In genomic region chr11:80313944-80314343, GRCm38 (mm10) we compare ENCODE assay signal across 19 mouse cellular contexts. TPM values are rescaled to one million over a fixed set of nuclear protein-coding genes. Genes with fewer than 3 reads are reported as not detected.
DNase-seq lines count a peak whose midpoint lies in the region; ATAC-seq and TF ChIP-seq lines count a peak whose summit lies in the region.
"Had no signal": no experiment of that assay in that cellular context is flagged by ENCODE, and none has a peak within 500 bp of the region (broad histone marks: within the 10 kb centered on the region; RNA-seq: fewer than 3 reads in every experiment).

No protein-coding gene starts in this region.

- no peaks in the 10 kb centered on the region for H3K27me3 ChIP-seq in forebrain, embryonic 13.5 days
- no peaks in the 10 kb centered on the region for H3K27me3 ChIP-seq in forebrain, embryonic 16.5 days (replicated peaks; ENCODE audit: control insufficient read depth, insufficient read depth, low read length)
- H3K27me3 ChIP-seq in midbrain, embryonic 10.5 days (ENCODE audit: low read depth, poor library complexity, severe bottlenecking) = 0 out of 2 replicates have a peak, but pooled peaks cover 5% of the 10 kb centered on the region
- H3K27me3 ChIP-seq in midbrain, postnatal 0 days (ENCODE audit: insufficient read depth, low read length) = no peaks in the 10 kb centered on the region
- no peaks in the 10 kb centered on the region for H3K27me3 ChIP-seq in neural tube, embryonic 13.5 days

- 70% methylated on average over 4 of the region's 4 CpGs for WGBS in forebrain, embryonic 13.5 days
- WGBS in forebrain, embryonic 16.5 days = 68% methylated on average over 4 of the region's 4 CpGs
- WGBS in midbrain, embryonic 10.5 days = 83% methylated on average over 4 of the region's 4 CpGs
- 83% methylated on average over 4 of the region's 4 CpGs for WGBS in midbrain, postnatal 0 days
- 61% methylated on average over 4 of the region's 4 CpGs for WGBS in neural tube, embryonic 13.5 days

- no peak for DNase-seq in midbrain, embryonic 10.5 days (ENCODE audit: low spot score)
- DNase-seq in midbrain, postnatal 0 days (ENCODE audit: low spot score) = no peak
- no peak for DNase-seq in neural tube, embryonic 10.5 days (ENCODE audit: extremely low spot score, low spot score)
- DNase-seq in adrenal gland, postnatal 25 days = no peak
- DNase-seq: adrenal gland, adult 2 months; adrenal gland, postnatal 36 days; cerebellum, adult 2 months; cerebellum, postnatal 10 days; gastrocnemius, postnatal 14 days; heart, adult 2 months; heart, postnatal 14 days had no signal

- peak overlapping the region; percentile 94 for H3K27ac ChIP-seq in forebrain, embryonic 13.5 days
- no peak overlapping the region for H3K27ac ChIP-seq in forebrain, embryonic 16.5 days (ENCODE audit: low read length)
- peak overlapping the region; percentile 86 for H3K27ac ChIP-seq in midbrain, embryonic 10.5 days (replicated peaks)
- no peak overlapping the region for H3K27ac ChIP-seq in midbrain, postnatal 0 days (ENCODE audit: low read depth, low read length)
- peak overlapping the region; percentile 90; the same call in 1 of the 2 replicates for H3K27ac ChIP-seq in neural tube, embryonic 13.5 days (replicated peaks)
- H3K27ac ChIP-seq: embryonic facial prominence, embryonic 10.5 days; heart, adult 2 months; heart, embryonic 15.5 days had no signal

- H3K36me3 ChIP-seq in forebrain, embryonic 13.5 days (ENCODE audit: poor library complexity, severe bottlenecking) = peaks cover under 1% of the 10 kb centered on the region; the same call in 1 of the 2 replicates
- no peaks in the 10 kb centered on the region for H3K36me3 ChIP-seq in forebrain, embryonic 16.5 days (ENCODE audit: control insufficient read depth, insufficient read depth)
- H3K36me3 ChIP-seq in midbrain, embryonic 10.5 days = no peaks in the 10 kb centered on the region
- no peaks in the 10 kb centered on the region for H3K36me3 ChIP-seq in midbrain, postnatal 0 days (ENCODE audit: insufficient read depth, low read length)
- no peaks in the 10 kb centered on the region for H3K36me3 ChIP-seq in neural tube, embryonic 13.5 days
- H3K36me3 ChIP-seq: embryonic facial prominence, embryonic 10.5 days; heart, embryonic 15.5 days had no signal

- no peak overlapping the region for H3K9ac ChIP-seq in forebrain, embryonic 13.5 days
- H3K9ac ChIP-seq in forebrain, embryonic 16.5 days (replicated peaks; ENCODE audit: low read depth, low read length) = no peak overlapping the region
- no peak overlapping the region for H3K9ac ChIP-seq in midbrain, postnatal 0 days (replicated peaks; ENCODE audit: low read length, poor library complexity, severe bottlenecking)
- no peak overlapping the region for H3K9ac ChIP-seq in neural tube, embryonic 13.5 days
- H3K9ac ChIP-seq: heart, embryonic 15.5 days had no signal

- no peak for TF ChIP-seq CTCF in midbrain, postnatal 0 days (IDR thresholded peaks at IDR 0.05)

- H3K9me3 ChIP-seq in forebrain, embryonic 13.5 days (replicated peaks) = no peaks in the 10 kb centered on the region
- H3K9me3 ChIP-seq in forebrain, embryonic 16.5 days (ENCODE audit: control insufficient read depth, low read length) = no peaks in the 10 kb centered on the region
- H3K9me3 ChIP-seq in midbrain, embryonic 10.5 days (replicated peaks) = no peaks in the 10 kb centered on the region
- no peaks in the 10 kb centered on the region for H3K9me3 ChIP-seq in midbrain, postnatal 0 days (ENCODE audit: low read length)
- no peaks in the 10 kb centered on the region for H3K9me3 ChIP-seq in neural tube, embryonic 13.5 days
- H3K9me3 ChIP-seq: embryonic facial prominence, embryonic 10.5 days; heart, embryonic 15.5 days had no signal

- H3K4me3 ChIP-seq in forebrain, embryonic 13.5 days = no peak overlapping the region
- no peak overlapping the region for H3K4me3 ChIP-seq in forebrain, embryonic 16.5 days (replicated peaks; ENCODE audit: low read length)
- H3K4me3 ChIP-seq in midbrain, embryonic 10.5 days = no peak overlapping the region
- no peak overlapping the region for H3K4me3 ChIP-seq in midbrain, postnatal 0 days (ENCODE audit: low read depth, low read length)
- no peak overlapping the region for H3K4me3 ChIP-seq in neural tube, embryonic 13.5 days
- H3K4me3 ChIP-seq: embryonic facial prominence, embryonic 10.5 days; heart, adult 2 months; heart, embryonic 15.5 days had no signal

- ATAC-seq in forebrain, embryonic 13.5 days = no peak
- ATAC-seq in forebrain, embryonic 16.5 days = no peak
- ATAC-seq in midbrain, postnatal 0 days (ENCODE audit: low FRiP score) = no peak
- ATAC-seq in neural tube, embryonic 13.5 days (ENCODE audit: low read depth) = no peak
- ATAC-seq: inflammation-experienced regulatory T-cells, adult 6 months; intestine, postnatal 0 days had no signal

- H3K4me1 ChIP-seq in forebrain, embryonic 13.5 days = peaks cover 89% of the 10 kb centered on the region
- peaks cover 43% of the 10 kb centered on the region for H3K4me1 ChIP-seq in forebrain, embryonic 16.5 days (replicated peaks; ENCODE audit: control insufficient read depth, insufficient read depth, low read length)
- peaks cover 86% of the 10 kb centered on the region for H3K4me1 ChIP-seq in midbrain, embryonic 10.5 days
- no peaks in the 10 kb centered on the region for H3K4me1 ChIP-seq in midbrain, postnatal 0 days (ENCODE audit: insufficient read depth, low read length)
- H3K4me1 ChIP-seq in neural tube, embryonic 13.5 days (replicated peaks) = peaks cover 85% of the 10 kb centered on the region
- H3K4me1 ChIP-seq: heart, embryonic 15.5 days had no signal

- no peak overlapping the region for H3K4me2 ChIP-seq in forebrain, embryonic 13.5 days
- H3K4me2 ChIP-seq in forebrain, embryonic 16.5 days (ENCODE audit: low read length) = no peak overlapping the region
- H3K4me2 ChIP-seq in midbrain, postnatal 0 days (ENCODE audit: low read depth, low read length, poor library complexity, severe bottlenecking) = no peak overlapping the region
- no peak overlapping the region for H3K4me2 ChIP-seq in neural tube, embryonic 13.5 days
- H3K4me2 ChIP-seq: heart, embryonic 11.5 days; heart, embryonic 15.5 days had no signal

RNA-seq across cellular contexts. Expression of gene Rhbdl3, which starts 13.2 kb away (rescaled TPM):
- 24.9 and 27.5 TPM in 2 replicates for polyA plus RNA-seq in forebrain, embryonic 13.5 days (2015; fragmentation: Nextera tagmentation; extraction: Ambion mirVana)
- 12.2 and 13.5 TPM in 2 replicates for polyA plus RNA-seq in forebrain, embryonic 16.5 days (2015; fragmentation: Nextera tagmentation; extraction: Ambion mirVana)
- polyA plus RNA-seq in midbrain, embryonic 10.5 days (2016; fragmentation: Nextera tagmentation; extraction: Ambion mirVana) = 12.6 and 14.7 TPM in 2 replicates
- 1.9 and 5.7 TPM in 2 replicates for total RNA-seq in midbrain, postnatal 0 days (2014; rRNA removed)
- polyA plus RNA-seq in midbrain, postnatal 0 days (2015; fragmentation: Nextera tagmentation; extraction: Ambion mirVana) = 1.4 and 1.7 TPM in 2 replicates
- 16.3 and 16.6 TPM in 2 replicates for polyA plus RNA-seq in neural tube, embryonic 13.5 days (2015; fragmentation: Nextera tagmentation; extraction: Ambion mirVana)
- 3.3 and 3.8 TPM in 2 replicates for total RNA-seq in adrenal gland, postnatal 25 days (2021)

Comparison
In these comparisons a context has a peak if more than half of its experiments do, and no peak if none do; other contexts are left out.
1. H3K27ac ChIP-seq: peak in forebrain, embryonic 13.5 days (single experiment), midbrain, embryonic 10.5 days (single experiment) and neural tube, embryonic 13.5 days (single experiment); none in forebrain, embryonic 16.5 days (single experiment) and midbrain, postnatal 0 days (single experiment).